Comparison of ENCODE assay signal across 25 mouse cellular contexts in genomic region chr6:146705631-146706030, GRCm38 (mm10). TPM values are rescaled to one million over a fixed set of nuclear protein-coding genes. Genes with fewer than 3 reads are reported as not detected.
DNase-seq lines count a peak whose midpoint lies in the region; ATAC-seq and TF ChIP-seq lines count a peak whose summit lies in the region.
"Had no signal": no experiment of that assay in that cellular context is flagged by ENCODE, and none has a peak within 500 bp of the region (broad histone marks: within the 10 kb centered on the region; RNA-seq: fewer than 3 reads in every experiment).

No protein-coding gene starts in this region.

- intact Hi-C loops in heart, postnatal 14 days (cut with DNase I) = no loop called here

- CTCF ChIA-PET in Patski (lab: Charles Lee) = interaction anchor here (1.4 to 2.0 kb wide), 3 partner anchors 12 to 58 kb away, joined by 3 to 8 read pairs (median 4); partner anchors contain the start of gene Stk38l

- no peaks in the 10 kb centered on the region for H3K4me1 ChIP-seq in E14TG2a.4 (replicated peaks; ENCODE audit: low read depth, low read length)
- H3K4me1 ChIP-seq: embryonic facial prominence, embryonic 15.5 days; forebrain, embryonic 10.5 days; forebrain, embryonic 12.5 days had no signal

- no peak overlapping the region for H3K4me3 ChIP-seq in layer of hippocampus, adult 2 months
- no peak overlapping the region for H3K4me3 ChIP-seq in E14TG2a.4 (replicated peaks; ENCODE audit: low read length)
- H3K4me3 ChIP-seq: embryonic facial prominence, embryonic 13.5 days; embryonic facial prominence, embryonic 15.5 days; erythroblast, embryonic 14.5 days; forebrain, embryonic 10.5 days; forebrain, embryonic 12.5 days had no signal

- peak; percentile 75 for DNase-seq in heart, adult 11 months
- no peak for DNase-seq in heart, postnatal 14 days
- DNase-seq in layer of hippocampus, adult 2 months (ENCODE audit: low spot score in 2 of 2) = no peak
- no peak for DNase-seq in layer of hippocampus, adult 9-10 months (ENCODE audit: low spot score)
- no peak for DNase-seq in Patski (ENCODE audit: low read depth, low spot score)
- DNase-seq in kidney, postnatal 36 days = no peak
- DNase-seq: adrenal gland, adult 2 months; adrenal gland, postnatal 10 days; adrenal gland, postnatal 25 days; cerebellum, adult 11 months; cerebellum, adult 18-20 months; cerebellum, adult 8-10 months; cerebellum, adult 9-11 months; cerebellum, postnatal 14 days; cerebellum, postnatal 36 days; embryo, embryonic 11 days had no signal

- H3K27ac ChIP-seq in layer of hippocampus, adult 2 months = no peak overlapping the region
- H3K27ac ChIP-seq: embryonic facial prominence, embryonic 13.5 days; embryonic facial prominence, embryonic 15.5 days; forebrain, embryonic 10.5 days; forebrain, embryonic 12.5 days had no signal

- POLR2A ChIA-PET in Patski (lab: Charles Lee) = no interaction called here

- peak; percentile 20; the same call in 1 of the 2 replicates for TF ChIP-seq CTCF in layer of hippocampus, adult 2 months (conservative IDR thresholded peaks at IDR 0.05)
- TF ChIP-seq CTCF in E14TG2a.4 (conservative IDR thresholded peaks at IDR 0.05; ENCODE audit: low read length) = 0 out of 2 replicates have a peak, but pooled peaks have one; percentile 10
- TF ChIP-seq CTCF in Patski (IDR thresholded peaks at IDR 0.05) = peak; percentile 14

- peaks cover 60% of the 10 kb centered on the region for H3K9me3 ChIP-seq in E14TG2a.4 (ENCODE audit: low read length)
- H3K9me3 ChIP-seq: embryonic facial prominence, embryonic 13.5 days; embryonic facial prominence, embryonic 15.5 days; forebrain, embryonic 10.5 days; forebrain, embryonic 12.5 days had no signal

- no peak for ATAC-seq in Patski
- ATAC-seq: forebrain, embryonic 14.5 days; forebrain, embryonic 16.5 days had no signal

- H3K27me3 ChIP-seq in E14TG2a.4 (ENCODE audit: insufficient read depth, low read length) = no peaks in the 10 kb centered on the region
- H3K27me3 ChIP-seq in Patski = no peaks in the 10 kb centered on the region
- H3K27me3 ChIP-seq: embryonic facial prominence, embryonic 13.5 days; embryonic facial prominence, embryonic 15.5 days; forebrain, embryonic 12.5 days had no signal

- H3K36me3 ChIP-seq in E14TG2a.4 (ENCODE audit: insufficient read depth, low read length) = peaks cover 4% of the 10 kb centered on the region; the same call in 1 of the 2 replicates
- H3K36me3 ChIP-seq: embryonic facial prominence, embryonic 13.5 days; embryonic facial prominence, embryonic 15.5 days; forebrain, embryonic 10.5 days; forebrain, embryonic 12.5 days; G1E had no signal

- in situ Hi-C loops in Patski (cut with MboI; ENCODE audit: low pct_unique_long_range_greater_than_20kb) = no loop called here

RNA-seq across cellular contexts. Expression of gene Stk38l, which starts 19.2 kb away (rescaled TPM):
- total RNA-seq in heart, postnatal 14 days (2021) = 10 to 100 TPM; 14.9 to 15.8 TPM
- total RNA-seq in layer of hippocampus, adult 2 months (2021) = 10 to 100 TPM; 21.1 to 22.5 TPM
- polyA plus RNA-seq in Patski (2021) = 17.3 TPM
